Mouse (Mus musculus): Measurements from ENCODE around the gene Rnpepl1.
"Not testable (repeated sequence)": the region's sequence is repeated elsewhere in the genome, so short reads cannot be mapped to it uniquely, and the experiment has no call there.

Rnpepl1 gene

GRCm38 (mm10) chr1:92937797-92938196 lies 27.2 kb downstream of the Rnpepl1 start:
- DNase-seq (ENCODE audit: low spot score) = no peak

GRCm38 (mm10) chr1:92939746-92940145 lies 29.2 kb downstream of the Rnpepl1 start:
- DNase-seq (ENCODE audit: low spot score) = no peak

GRCm38 (mm10) chr1:92943219-92943989 lies 32.8 kb downstream of the Rnpepl1 start:
- DNase-seq (ENCODE audit: low spot score) = no peak

GRCm38 (mm10) chr1:92947966-92948365 lies 37.4 kb downstream of the Rnpepl1 start:
- no peak for DNase-seq (ENCODE audit: low spot score)

- DNase-seq (ENCODE audit: low spot score) = no peak
These were observed 38.8 kb downstream of the Rnpepl1 start for GRCm38 (mm10) chr1:92949426-92949825.

GRCm38 (mm10) chr1:92950607-92951006 lies 40.0 kb downstream of the Rnpepl1 start, which contains the start of gene Gpr35:
TSS of gene Gpr35 (plus strand) at chr1:92950865.
- no peak for DNase-seq (ENCODE audit: low spot score)

GRCm38 (mm10) chr1:92953641-92954040 lies 43.1 kb downstream of the Rnpepl1 start:
- DNase-seq (ENCODE audit: low spot score) = no peak

- not testable (repeated sequence) for DNase-seq (ENCODE audit: low spot score)
These were observed 46.2 kb downstream of the Rnpepl1 start for GRCm38 (mm10) chr1:92956571-92957335.

GRCm38 (mm10) chr1:92958999-92959398 lies 48.4 kb downstream of the Rnpepl1 start:
- DNase-seq (ENCODE audit: low spot score) = no peak

- not testable (repeated sequence) for DNase-seq (ENCODE audit: low spot score)
These were observed 60.2 kb downstream of the Rnpepl1 start for GRCm38 (mm10) chr1:92970791-92971190.

- no peak for DNase-seq (ENCODE audit: low spot score)
These were observed 61.6 kb downstream of the Rnpepl1 start for GRCm38 (mm10) chr1:92971879-92972795.

- DNase-seq (ENCODE audit: low spot score) = no peak
These were observed 62.3 kb downstream of the Rnpepl1 start for GRCm38 (mm10) chr1:92972854-92973253.
